Mouse (Mus musculus) T-helper 2 cell (primary cell): ENCODE results near the gene Mical2.

Source experiments
- in situ Hi-C: fragments of 300-600 bp; cut with MboI, MseI; formaldehyde crosslinking; loops from one replicate; pipeline ENCODE4 v1.15.1; 2025; ENCODE audit warnings: high pct_unique_total_duplicates

The Mical2 gene

GRCm38 (mm10) chr7:112241211-112241944 lies 15.7 kb downstream of the Mical2 start:
- in situ Hi-C loops = no loop called here

GRCm38 (mm10) chr7:112241945-112242329 lies 16.3 kb downstream of the Mical2 start:
- in situ Hi-C loops = no loop called here

GRCm38 (mm10) chr7:112242587-112242986 lies 16.9 kb downstream of the Mical2 start:
- in situ Hi-C loops = no loop called here

DNA sequence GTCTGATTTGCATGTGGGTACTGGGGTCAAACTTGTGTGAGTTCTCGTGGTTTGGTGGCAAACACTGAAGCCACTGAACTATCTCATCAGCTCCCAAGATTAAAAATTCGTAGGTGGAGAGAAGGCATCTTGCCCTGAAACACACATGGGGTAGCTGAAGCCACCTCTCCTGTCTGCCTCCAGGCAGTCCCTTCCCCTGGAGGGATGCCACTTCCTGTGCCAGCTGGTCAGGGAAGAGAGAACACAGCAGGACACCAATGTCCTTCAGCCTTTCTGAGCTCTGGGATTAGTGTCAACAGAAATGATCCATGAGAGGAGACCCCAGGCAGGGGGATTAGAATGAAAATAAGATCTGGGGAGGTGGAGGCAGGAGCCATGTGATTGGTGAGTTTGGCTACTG lies 18.4 kb downstream of the Mical2 start:
- in situ Hi-C loops = no loop called here

DNA sequence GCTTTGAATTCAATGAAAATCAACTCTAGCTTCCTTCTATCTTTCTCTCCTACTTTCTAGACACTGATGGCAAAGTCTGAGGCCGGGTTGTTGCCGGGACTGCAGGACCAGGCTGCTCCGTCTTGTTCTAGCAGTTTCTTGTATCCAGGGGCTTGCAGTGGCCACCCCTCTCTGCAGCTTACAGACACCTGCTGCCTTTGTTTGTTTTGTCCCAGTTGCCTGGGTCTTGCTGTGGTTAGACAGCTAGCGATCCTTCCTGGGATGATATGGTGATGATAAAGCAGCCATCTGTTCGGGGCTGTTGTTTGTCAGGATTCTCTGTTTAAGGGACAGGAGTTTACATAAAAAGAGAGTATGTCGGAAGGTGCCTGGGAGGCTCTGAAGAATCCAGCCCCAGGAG lies 19.0 kb downstream of the Mical2 start:
- in situ Hi-C loops = no loop called here

GRCm38 (mm10) chr7:112245839-112246438 lies 20.3 kb downstream of the Mical2 start:
- in situ Hi-C loops = no loop called here

- in situ Hi-C loops = no loop called here
Observed at GRCm38 (mm10) chr7:112246442-112246841, 20.8 kb downstream of the Mical2 start.

- in situ Hi-C loops = no loop called here
Observed at GRCm38 (mm10) chr7:112247890-112248289, 22.2 kb downstream of the Mical2 start.

DNA sequence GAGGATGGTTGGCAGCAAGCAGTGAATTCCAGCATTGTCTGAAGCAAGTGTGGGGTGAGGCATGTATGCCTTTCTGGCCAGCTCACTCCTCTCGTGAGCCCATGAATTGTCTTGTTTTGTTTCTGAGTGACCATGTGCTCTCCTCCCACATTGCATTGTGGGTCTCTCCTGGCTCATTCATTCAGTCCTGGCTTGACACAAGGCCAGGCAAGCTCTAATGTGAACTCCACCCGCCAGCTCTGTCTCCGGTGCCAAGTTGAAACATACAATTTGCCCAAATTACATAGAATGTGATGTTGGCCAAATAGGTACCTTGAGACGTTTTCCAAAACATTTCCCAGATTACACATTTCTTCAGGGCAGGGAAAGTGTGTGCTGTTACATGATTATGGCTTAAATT lies 23.8 kb downstream of the Mical2 start:
- in situ Hi-C loops = no loop called here

DNA sequence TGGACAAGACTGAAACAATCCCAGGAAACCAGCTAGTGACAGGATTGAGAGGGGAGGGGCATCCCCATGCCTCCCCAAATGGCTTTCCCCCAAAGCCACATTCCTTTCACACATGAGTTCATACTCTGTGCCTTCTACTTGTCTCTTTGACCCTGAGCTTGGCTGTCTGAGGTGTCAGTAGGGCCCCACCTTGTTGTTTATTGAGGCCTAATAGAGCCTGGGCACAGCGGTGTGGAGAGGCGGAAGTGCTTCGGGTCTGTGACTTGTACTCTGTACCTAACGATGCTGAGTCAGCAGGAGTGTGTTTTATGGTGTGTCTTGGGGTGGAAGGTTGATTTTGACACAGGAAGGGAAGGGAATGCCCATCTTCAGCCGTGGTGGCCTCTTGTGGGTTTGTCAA lies 26.4 kb downstream of the Mical2 start:
- in situ Hi-C loops = no loop called here

- in situ Hi-C loops = no loop called here
Observed at GRCm38 (mm10) chr7:112254233-112254632, 28.6 kb downstream of the Mical2 start.

DNA sequence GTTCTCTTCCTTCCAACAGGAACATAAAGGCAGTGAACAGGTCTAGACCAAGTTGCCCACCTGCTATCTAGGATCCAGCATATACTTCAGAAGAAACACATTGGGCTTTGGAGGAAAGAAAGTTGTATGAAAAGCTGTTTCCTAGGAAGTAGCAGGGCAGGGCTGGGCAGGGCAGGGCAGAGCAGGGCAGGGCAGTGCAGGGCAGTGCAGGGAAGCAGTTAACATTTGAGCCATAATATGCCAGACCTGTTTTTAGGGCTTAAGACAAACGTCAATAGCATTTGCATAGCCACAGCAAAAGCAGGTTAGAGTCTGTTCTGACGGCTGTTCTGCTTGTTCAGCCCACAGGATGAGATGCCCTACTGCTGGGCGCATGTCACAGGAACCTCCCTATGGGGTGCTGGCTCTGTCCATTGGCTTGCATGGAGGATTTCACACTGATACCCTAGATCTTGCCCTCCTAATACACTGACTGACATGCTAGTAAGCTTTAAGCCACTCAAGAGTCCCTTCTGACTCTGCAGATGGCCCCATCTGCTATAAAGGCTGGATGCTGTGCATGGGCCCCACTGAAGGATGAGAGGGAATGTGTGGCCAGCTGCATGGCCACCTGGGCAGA lies 29.7 kb downstream of the Mical2 start:
- in situ Hi-C loops = loop anchor here (5.0 kb wide), 1 partner anchor 268 kb away; no protein-coding TSS in a partner anchor

- in situ Hi-C loops = loop anchor here (5.0 kb wide), 1 partner anchor 271 kb away; no protein-coding TSS in a partner anchor
Observed at GRCm38 (mm10) chr7:112258338-112258903, 32.8 kb downstream of the Mical2 start.

DNA sequence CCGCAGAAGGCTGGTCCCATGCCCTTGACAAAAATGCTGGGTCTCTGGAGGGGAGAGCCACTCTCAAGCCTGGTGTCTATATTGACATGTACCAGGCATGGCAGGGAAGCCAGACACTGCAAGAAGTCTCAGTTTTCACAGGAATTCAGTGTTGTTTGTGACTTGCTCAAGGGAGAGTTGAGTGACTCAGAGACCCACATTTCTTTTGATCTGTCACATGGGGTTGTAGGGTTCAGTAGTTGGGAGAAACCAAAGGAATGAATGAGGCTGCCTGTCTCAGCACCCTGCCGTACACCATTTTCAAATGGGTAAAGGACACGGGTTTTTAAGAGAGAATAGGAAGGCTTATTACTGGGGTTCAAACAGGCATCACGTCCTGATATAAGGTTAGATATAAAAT lies 33.6 kb downstream of the Mical2 start:
- in situ Hi-C loops = loop anchor here (5.0 kb wide), 1 partner anchor 272 kb away; no protein-coding TSS in a partner anchor

DNA sequence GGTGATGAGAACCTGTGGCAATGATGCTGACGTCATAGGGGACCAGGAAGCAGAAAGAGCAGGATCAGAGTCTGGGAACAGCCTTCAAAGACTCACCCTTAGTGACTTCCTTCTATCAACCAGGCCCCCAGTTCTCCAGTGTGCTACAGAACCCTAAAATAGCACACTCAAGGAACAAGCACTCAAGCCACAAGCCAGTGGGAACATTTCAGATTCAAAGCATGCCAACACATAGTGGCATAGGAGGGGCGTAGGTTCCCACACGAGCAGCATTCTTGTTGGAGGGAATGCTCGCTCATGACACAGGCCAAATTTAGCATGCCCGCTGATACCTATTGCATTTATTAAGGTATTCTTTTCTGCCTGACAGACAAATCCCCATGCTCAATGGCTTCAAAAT lies 35.5 kb downstream of the Mical2 start:
- in situ Hi-C loops = no loop called here

DNA sequence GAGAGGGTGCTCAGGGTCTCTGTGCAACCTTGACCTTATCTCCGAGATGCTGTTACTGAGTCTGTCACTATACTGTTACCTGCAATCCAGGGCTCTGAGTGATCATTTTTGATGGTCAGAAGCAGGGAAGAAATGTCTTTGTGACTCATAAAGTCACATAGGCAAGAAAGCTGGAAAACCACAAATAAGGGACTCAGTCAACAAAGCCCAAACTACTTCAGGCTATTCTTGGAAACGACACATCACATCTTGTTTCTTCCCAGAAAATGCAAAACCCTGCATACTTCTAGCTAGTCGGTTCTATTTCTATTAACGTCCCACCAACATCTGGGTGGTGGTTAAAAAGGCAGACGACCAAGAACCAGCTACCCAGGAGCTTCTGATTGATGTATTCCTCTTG lies 41.6 kb downstream of the Mical2 start:
- in situ Hi-C loops = no loop called here

DNA sequence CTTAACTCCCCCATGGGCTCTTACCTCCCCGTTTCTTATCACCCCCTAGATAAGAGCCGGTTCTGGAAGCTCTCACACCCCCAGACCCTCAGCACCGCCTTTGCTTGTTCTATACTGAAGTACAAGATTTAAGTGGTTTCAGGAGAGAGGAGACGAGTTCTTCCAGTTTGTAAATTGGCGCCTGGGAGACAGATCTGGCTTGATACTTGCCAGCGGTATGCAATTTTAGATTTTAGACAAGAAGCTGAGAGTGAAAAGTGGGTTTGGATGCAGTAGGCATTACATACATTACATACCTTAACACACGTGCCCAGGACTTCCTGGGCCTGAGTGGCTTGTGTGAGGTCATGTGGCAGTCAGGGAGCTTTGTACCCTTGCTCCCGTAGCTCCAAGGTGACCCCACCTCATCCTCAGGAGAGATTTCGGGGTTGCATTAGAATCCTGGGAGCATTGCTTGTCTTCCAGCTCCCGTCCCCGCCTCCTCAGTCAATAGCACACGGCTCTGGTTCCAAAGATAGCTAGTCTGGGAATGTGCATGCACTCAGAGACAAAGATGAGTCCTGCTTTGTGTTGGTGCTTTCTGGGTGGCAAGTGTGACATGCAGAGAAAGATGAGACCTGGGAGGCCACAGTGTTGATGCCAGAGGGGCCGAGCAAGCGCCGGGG lies 43.2 kb downstream of the Mical2 start:
- in situ Hi-C loops = no loop called here

GRCm38 (mm10) chr7:112270870-112271269 lies 45.2 kb downstream of the Mical2 start:
- in situ Hi-C loops = no loop called here

DNA sequence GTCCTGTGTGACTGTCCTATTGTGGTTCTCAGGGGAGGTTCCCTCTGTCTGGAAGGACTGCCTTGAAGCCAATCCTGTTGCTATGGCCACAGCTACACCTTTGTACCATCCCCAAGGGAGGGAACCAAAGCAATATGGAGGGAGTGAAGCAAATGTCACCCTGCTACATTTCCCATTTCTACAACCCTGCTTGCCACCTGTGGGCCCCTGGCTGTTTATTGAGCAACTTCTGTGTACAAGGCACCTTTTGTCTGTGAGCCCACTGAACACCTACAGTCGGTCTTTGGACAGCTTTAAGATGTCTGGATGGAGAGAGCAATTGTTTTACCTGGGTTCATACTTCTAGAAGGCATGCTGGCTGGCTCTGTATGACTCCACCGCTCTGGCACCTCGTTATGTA lies 46.0 kb downstream of the Mical2 start:
- in situ Hi-C loops = no loop called here

DNA sequence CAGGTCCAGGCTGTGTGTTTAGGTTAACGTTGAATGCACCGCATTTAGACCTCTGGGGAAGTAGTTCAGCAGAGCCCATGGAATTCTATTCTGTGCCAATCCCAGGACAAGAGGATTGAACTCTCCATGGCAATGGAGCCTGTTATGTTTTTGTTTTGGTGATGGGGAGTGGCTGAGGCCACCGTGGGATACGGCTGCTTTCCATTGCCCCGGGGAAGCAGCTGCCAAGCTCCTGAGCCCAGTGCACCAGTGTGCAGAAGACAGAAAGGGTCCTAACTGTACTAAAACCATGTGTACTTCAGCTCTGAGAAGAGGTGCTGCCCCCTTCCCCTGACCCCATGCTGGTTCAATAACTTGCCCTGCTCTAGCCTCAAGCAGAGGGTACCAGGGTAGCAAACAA lies 47.0 kb downstream of the Mical2 start:
- in situ Hi-C loops = no loop called here

GRCm38 (mm10) chr7:112273451-112273850 lies 47.8 kb downstream of the Mical2 start:
- in situ Hi-C loops = no loop called here

DNA sequence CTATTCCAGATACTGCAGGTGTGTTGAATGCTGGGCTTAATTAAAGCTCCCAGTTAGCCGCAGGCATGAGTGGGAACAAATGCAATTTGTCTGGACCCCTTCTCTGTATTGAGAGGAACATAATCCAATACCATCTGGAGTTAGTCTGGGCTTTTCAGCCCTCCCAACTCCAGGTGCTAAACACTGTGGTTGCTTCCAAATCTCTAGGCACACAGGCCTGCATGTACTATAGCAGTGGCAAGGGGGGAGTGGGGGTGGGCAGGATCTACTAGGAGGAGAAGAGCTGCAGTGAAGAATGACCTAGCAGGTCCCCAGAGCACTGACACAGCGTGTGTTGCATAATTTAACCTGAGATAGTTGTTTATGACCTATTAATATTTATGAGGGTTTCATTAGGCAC lies 49.0 kb downstream of the Mical2 start:
- in situ Hi-C loops = no loop called here
